ENCODE assay signal across 10 mouse cellular contexts in genomic region chr13:111394904-111395303, GRCm38 (mm10).
A peak's percentile ranks its signal among the peaks of the same experiment; 100 is the strongest.
DNase-seq lines count a peak whose midpoint lies in the region.
"Had no signal": no experiment of that assay in that cellular context is flagged by ENCODE, and none has a peak within 500 bp of the region (broad histone marks: within the 10 kb centered on the region; RNA-seq: fewer than 3 reads in every experiment).

No protein-coding gene starts in this region.

- peak; percentile 29 for DNase-seq in left cerebral cortex, adult 11 months (ENCODE audit: low spot score)
- DNase-seq in left cerebral cortex, postnatal 4 days = no peak
- peak; percentile 42 to 47 for DNase-seq in right cerebral cortex, adult 2 months (ENCODE audit: low spot score in 2 of 2)
- no peak for DNase-seq in right cerebral cortex, postnatal 25 days
- DNase-seq in left cerebral cortex, postnatal 14 days (ENCODE audit: low spot score in 2 of 2) = peak; percentile 24 to 35
- DNase-seq in testis, postnatal 10 days (ENCODE audit: low spot score) = no peak
- no peak for DNase-seq in cerebellum, adult 9-11 months
- DNase-seq: kidney, adult 2 months; kidney, postnatal 4 days; liver, postnatal 0 days had no signal

- intact Hi-C loops in left cerebral cortex, postnatal 4 days (cut with DNase I) = no loop called here
- intact Hi-C loops in left cerebral cortex, postnatal 14 days (cut with DNase I) = no loop called here

Comparison
In these comparisons a context has a peak if more than half of its experiments do, and no peak if none do; other contexts are left out.
1. DNase-seq: peak in left cerebral cortex, adult 11 months (single experiment), right cerebral cortex, adult 2 months (2 of 2) and left cerebral cortex, postnatal 14 days (2 of 2); none in left cerebral cortex, postnatal 4 days (single experiment), right cerebral cortex, postnatal 25 days (single experiment), testis, postnatal 10 days (single experiment) and cerebellum, adult 9-11 months (single experiment).